Mouse (Mus musculus): Measurements from ENCODE around the gene Etl4.

The Etl4 gene

GRCm38 (mm10) chr2:20705110-20705509 is 795.5 kb downstream of the Etl4 start:
- no peak for DNase-seq (ENCODE audit: low spot score in 2 of 2)

DNA sequence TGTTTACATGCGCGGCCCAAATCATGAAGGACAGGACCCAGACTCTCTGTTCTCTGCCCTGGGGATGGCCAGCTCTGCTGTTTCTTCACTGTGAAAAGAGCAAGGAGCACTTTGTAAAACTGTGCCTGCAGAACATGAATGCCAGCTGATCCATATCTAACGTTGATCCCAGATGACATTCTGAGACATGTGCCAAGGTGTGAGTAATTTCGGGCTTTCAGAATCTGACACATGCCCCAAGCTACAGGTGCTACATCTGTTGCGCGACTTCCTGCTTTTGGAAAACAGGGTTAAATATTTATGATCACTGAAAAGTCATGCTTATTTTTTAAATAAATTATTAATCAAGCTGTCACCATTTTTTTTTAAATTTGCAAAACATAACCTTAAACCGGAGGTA is 801.0 kb downstream of the Etl4 start:
- DNase-seq (ENCODE audit: low spot score in 2 of 2) = no peak

DNA sequence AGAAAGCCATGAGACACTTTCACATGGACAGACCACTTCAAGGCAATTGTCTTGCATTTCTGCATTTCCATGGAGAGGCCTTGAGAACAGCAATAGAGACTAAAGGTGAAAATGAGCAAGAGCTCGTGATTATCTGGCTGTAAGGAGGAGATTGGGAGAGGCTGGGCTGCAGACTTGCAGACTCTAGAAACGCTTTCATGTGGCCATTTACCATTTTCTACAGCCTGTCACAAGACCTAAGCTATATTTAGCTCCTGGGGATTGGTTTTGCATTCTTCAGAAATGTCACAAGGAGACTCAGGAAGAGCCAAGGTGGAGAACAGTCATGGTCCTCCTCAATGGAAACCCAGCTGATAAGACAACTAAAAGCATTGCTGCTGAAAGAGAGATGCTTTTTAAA is 801.4 kb downstream of the Etl4 start:
- no peak for DNase-seq (ENCODE audit: low spot score in 2 of 2)

DNA sequence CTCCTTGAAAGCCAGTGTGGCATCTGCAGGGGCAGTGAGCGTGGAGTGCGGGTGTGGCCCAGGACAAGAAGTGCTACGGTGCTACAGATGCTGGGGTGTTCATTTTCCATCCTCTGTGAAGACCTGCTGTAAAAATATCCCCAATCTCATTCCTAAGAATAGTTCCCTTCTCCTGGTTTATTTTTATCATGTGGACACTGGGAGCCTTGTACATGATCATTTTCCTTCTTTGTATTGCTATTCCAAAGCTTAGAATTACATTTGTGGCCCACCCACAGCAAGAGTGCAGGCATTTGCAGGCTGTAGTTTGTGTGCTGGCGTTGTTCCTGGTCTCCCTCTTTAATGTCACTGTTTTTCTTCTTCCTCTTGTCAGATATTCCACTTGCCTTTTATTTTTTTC is 809.5 kb downstream of the Etl4 start:
- peak; percentile 18 to 42 for DNase-seq (ENCODE audit: low spot score in 2 of 2)

GRCm38 (mm10) chr2:20721098-20721497 is 811.5 kb downstream of the Etl4 start:
- DNase-seq (ENCODE audit: low spot score in 2 of 2) = no peak

DNA sequence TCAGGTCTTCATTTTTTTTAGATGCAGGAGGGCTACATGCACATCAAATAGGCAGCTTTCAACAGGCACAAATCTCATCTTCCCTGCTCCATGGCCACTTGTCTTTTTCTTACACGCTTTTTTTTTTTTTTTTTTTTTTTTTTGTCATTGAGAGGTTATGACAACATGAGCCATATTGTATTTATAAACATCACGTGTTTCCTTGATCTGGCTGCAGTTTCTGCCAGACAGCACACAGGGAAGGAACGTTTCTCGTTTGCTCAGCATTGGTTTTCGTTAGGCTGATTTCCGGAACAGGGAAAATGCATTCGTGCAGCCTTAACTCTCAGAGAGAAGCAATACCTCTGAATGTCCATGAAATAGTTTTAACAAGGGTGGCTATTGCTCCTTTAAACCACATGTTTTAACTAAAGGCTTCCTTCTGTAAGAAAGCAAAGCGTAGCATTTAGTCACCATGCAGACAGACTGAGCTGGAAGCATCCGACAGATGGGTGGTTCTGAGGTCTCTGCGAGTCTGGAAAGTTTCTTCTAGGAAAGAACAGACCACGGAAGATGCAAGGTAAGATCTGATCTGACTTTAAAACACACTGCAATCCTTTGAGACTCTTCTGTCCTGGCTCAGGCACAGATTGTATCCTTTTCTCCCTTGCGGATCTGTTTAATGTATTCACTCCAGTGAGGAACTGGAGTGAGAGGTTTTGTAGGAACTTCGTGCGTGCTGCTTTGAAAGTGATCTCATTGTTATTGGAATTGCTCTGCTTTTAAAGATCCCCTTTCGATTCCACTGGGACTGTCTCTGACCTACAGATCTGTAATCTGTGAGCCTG is 812.8 kb downstream of the Etl4 start:
- DNase-seq (ENCODE audit: low spot score in 2 of 2) = no peak

DNA sequence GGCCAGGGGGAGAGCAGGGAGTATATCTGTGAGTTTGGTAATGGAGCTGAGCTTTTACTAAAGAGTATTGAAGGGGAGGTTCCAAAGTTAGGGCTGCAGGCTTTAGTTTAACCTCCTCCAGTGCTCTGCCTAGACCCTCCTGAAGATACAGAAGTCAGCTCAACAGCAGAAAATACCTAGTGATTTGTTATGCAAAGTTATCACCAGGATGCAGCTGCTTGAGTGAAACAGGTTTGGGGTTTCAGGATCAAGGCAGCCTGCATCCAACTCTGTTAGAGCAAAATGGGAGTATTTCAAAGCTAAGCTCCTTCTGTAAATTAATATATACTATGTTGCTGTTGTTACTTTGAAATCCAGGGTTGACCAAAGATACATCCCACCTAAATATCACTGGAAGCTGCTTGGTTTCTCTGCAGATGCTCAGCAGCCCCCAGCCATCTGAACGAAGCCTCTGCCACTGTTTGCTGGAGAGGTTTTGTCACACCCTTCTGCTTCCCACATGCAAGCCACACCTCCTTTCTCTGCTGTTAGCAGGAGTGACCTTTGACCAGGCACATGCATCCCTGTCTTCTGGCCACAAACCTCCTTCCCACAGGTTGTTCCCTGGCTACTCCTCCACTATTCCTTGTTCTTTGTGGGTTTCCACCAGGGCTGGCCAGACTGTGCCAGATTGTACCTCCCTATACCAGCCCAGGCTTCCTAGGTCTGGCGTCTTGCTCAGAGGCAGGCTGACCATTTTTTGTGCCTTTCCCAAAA is 814.6 kb downstream of the Etl4 start:
- DNase-seq (ENCODE audit: low spot score in 2 of 2) = no peak

GRCm38 (mm10) chr2:20726974-20727373 is 817.4 kb downstream of the Etl4 start:
- no peak for DNase-seq (ENCODE audit: low spot score in 2 of 2)

- DNase-seq (ENCODE audit: low spot score in 2 of 2) = no peak
These were observed 818.3 kb downstream of the Etl4 start for GRCm38 (mm10) chr2:20727752-20728438.

DNA sequence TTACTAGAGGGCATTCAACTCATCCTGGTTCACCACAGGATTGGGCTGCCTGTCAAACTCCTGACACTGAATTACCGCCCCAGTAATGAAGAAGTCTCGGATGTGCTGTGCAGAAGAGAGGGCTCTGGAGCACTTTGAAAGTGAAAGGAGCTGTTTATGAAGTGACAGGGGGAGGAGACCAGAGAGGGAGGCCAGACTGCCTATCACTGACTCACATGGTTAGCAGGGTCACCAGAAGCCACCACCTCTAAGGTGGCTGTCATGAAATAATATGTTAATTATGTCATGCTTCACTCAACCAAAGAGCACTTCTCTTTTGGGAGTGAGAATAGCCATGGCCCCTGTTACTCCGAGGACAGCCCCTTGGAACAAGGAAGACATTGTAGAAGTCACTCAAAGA is 825.9 kb downstream of the Etl4 start:
- no peak for DNase-seq (ENCODE audit: low spot score in 2 of 2)

DNA sequence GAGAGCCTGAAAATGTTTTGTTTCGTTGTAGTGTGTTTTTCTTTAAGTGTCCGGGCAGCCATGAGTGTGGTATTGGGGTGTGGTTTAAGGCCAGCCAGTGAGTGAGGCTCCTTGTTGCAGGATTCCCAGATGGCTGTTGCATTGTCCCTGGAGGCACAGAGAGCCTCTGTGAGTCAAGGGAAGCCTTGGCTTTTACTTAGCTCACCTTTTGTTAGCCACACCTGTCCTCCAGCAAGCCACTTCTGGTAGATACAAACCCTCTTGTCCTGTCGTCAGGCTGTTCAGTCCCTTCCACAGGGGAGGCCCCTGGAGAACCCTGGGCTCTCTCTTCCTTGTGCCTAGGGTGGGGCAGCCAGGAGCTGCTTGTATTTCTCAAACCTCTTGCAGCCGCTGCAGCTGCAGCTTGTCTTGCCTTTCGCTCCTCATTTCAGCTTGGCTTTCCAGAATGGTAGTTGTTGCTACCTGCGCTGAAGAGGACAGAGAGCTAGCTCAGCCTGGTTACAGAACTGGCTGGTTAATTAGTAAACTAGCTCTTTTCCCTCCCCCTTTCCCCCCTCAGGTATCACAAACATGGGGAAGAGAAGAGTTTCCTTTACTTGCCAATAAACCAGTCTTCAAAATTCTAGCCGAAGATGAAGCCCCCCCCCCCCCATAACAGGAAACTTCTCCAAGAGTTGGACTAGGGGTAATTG is 826.9 kb downstream of the Etl4 start:
- DNase-seq (ENCODE audit: low spot score in 2 of 2) = no peak

DNA sequence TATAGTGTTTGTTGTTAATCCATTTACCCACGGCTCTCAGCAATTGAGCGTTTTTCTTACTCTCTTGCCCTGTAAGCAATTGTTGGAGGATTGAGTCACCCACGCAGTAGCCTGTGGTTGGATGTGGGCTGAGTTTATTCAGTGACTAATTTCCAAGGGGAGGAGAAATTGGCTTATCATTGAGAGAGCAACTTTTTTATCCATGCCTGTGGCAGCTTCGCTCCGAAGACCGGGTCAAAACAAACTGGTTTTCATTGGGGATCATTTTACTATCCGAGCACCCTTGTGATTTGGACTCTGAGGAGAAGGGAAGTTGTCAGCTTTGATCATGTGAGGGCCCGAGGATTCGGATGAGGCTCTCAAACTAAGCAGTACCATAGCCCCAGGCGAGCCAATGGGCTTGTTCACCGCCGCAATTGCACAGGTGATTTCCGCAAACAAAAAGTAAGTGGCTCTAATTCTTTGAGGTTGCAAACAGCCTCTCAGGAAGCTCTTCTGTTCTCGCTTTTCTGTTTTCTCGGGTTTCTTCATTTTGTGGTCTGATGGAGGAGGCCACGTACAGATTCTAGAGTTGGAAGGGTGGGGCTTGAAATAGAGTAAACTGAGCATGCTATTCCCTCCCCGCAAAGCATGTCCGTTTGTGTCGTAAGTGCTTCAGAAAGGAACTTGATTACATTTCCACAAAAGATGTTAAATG is 827.7 kb downstream of the Etl4 start:
- DNase-seq (ENCODE audit: low spot score in 2 of 2) = no peak

DNA sequence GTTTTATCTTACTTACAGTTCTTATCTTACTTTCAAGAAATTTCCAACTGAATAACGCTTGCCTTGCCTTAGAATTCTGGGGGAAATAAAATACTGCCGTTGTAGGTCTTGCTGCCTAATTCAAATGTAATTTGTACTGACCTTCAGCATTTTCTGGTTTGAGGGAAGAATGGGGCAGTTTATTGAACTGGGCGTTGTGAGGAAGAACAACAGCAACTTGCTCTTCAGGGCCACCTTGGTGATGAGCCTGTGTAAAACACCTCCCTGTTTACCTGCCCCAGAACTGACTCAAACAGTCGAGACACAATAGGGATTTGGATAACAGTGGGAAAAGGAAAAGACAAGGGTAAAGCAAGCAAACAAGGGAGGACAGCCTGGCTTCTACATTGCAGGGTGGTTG is 828.3 kb downstream of the Etl4 start:
- DNase-seq (ENCODE audit: low spot score in 2 of 2) = no peak

GRCm38 (mm10) chr2:20747723-20748122 is 838.1 kb downstream of the Etl4 start:
- DNase-seq (ENCODE audit: low spot score in 2 of 2) = no peak

DNA sequence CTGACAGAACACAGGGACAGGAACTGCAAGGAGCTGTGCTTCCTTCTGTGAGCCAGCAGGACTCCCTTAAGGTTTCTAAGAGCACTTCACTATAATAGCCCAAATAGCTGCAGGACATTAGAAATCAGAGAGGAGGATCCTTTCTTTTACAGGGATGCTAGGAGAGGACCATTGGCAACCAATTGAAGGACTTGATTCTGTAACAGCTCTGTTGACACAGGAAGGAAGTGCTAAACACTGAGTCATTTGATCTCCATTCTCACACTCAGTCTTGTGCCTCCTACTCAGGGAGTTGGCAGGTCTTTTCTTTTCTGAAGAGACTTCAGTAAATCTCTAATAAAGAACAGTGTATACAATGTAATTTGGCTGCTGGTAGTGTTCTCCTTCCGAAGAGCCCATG is 838.9 kb downstream of the Etl4 start:
- DNase-seq (ENCODE audit: low spot score in 2 of 2) = no peak

DNA sequence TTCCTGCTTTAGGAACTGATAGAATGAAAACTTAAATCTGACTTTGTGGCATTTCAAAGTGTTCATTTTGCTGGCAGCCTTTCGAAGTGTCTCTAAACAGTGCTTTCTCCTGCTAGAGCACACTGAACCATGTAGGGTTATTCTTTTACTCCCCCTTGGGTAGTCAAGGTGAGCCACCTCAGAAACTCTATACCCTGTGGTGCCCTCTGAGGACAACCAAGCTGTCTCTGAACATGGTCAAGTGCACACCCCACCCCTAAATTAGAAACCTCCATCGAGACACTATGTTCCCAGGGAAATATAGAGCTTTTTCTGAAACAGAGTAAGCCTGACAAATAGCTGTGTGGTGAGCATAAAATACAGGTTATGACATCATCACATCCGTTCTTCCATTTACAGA is 840.1 kb downstream of the Etl4 start:
- DNase-seq (ENCODE audit: low spot score in 2 of 2) = no peak

DNA sequence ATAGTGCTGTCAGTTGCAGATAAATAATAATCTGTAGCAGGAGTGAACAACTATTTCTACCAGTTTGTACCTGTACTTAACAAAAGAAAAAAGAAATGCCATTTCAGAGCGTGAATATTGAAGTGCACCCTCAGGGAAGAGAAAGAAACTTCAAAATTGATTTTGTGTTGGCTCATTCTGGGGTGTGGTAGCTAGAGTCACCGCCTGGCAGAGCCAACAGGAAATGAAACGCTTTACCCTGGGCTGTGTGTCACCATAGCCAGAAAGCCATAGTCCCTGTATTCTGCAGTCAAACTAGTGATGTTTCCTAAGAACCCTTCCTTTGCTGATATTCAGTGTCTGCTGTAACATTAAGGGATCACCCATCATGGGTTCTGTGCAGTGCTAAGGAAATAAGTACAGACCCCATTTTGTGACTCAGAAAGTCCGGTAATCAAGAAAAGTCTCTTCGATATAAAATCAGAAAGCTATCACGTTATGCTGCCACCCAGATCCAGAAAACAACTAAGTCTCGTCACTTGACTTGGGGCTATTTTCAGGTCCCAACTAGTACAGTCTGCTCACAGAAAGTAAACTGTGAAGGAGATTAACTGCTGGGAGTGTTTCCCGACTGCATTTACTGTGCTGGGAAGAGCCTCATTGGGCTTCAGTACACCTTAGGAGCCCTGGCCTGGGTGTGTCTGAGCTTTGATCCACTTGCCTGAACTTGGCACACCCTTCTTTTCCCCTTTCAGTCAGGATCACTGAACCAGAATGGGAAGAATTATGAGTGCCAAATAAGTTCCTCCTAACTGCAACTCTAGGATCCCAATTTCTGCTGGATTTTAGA is 843.9 kb downstream of the Etl4 start:
- no peak for DNase-seq (ENCODE audit: low spot score in 2 of 2)

DNA sequence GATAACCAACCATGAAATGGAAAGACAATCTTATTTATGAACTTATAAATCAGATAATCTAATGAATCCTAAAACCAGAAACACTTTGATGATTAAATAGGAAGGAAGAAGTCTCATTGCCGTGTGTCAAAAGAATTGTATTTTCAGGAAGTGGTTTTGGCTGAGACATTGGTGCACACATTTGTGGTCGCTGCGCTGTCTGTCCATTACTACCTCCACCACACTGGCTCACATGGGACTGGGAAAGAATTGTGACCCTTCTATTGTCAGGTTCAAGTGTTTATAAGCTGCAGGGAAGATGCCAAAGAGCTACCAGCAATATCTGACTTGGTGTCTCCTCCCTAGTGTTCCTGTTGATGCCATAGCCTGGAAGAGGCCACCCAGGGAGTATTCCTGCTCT is 847.4 kb downstream of the Etl4 start:
- no peak for DNase-seq (ENCODE audit: low spot score in 2 of 2)

DNA sequence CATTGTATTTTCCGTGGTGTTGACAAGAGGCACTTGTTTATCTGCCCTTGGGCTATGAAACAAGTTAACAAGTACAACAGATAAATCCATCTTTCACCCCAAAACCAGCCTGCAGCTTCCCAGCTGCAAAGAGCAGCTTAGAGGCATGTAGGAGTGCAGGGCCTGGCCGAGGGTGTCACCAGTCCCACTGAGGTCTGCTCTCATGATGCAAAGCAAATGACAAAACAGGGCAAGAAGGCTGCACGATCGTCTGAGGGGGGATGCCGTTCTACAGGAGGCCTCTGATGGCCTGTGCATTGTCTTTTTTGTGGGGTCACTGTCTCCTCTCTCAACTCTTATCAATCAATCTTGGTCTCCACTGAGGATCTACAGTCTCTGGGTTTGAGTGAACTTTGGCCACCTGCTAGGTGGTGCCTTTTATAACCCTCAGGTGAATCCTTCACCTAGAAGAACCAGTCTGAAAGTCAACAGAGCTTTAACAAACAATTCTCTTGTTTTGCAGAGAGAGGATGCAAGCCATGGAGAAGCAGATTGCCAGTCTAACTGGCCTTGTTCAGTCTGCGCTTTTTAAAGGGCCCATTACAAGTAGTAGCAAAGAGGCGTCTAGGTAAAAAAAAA is 849.6 kb downstream of the Etl4 start:
- no peak for DNase-seq (ENCODE audit: low spot score in 2 of 2)

- DNase-seq (ENCODE audit: low spot score in 2 of 2) = no peak
These were observed 851.7 kb downstream of the Etl4 start for GRCm38 (mm10) chr2:20761320-20761719.

Measured in right cerebral cortex, postnatal 36 days (tissue).